25 mouse cellular contexts compared by ENCODE assay signal in the genomic region with DNA sequence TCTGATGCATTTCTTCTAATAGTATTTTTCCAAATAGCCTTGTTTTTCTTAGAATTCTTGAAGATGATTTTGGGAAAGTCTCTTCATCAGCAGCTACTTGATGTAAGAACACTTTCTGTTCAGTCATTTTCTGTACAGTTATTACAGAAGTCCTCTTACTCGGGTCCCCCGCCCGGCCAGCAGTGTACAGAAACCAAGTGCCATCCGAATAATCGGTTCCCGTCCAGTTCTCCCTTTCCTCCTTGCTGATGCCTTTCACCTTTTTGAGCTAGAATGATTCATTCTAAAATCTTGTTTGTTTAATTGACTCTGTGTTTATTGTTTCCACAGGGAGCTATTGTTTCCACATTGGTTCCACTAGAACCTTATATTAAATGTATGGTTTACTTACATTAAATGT. TPM values are rescaled to one million over a fixed set of nuclear protein-coding genes. Genes with fewer than 3 reads are reported as not detected.
A peak's percentile ranks its signal among the peaks of the same experiment; 100 is the strongest.
DNase-seq lines count a peak whose midpoint lies in the region; ATAC-seq and TF ChIP-seq lines count a peak whose summit lies in the region.
"Had no signal": no experiment of that assay in that cellular context is flagged by ENCODE, and none has a peak within 500 bp of the region (broad histone marks: within the 10 kb centered on the region; RNA-seq: fewer than 3 reads in every experiment).

No protein-coding gene starts in this region.

- no peak for ATAC-seq in megakaryocyte, adult 5-6 weeks (ENCODE audit: poor library complexity, severe bottlenecking)
- ATAC-seq in G1E (ENCODE audit: extremely low read depth, insufficient number of reproducible peaks, low FRiP score, poor library complexity, severe bottlenecking) = no peak
- ATAC-seq in liver, embryonic 15.5 days (ENCODE audit: insufficient read depth) = no peak
- no peak for ATAC-seq in intestine, postnatal 0 days
- no peak for ATAC-seq in lung, postnatal 0 days
- ATAC-seq: forebrain, embryonic 16.5 days; midbrain, embryonic 16.5 days had no signal

- H3K36me3 ChIP-seq in megakaryocyte, embryonic 14.5 days (replicated peaks; ENCODE audit: low read length) = peaks cover 22% of the 10 kb centered on the region
- peaks cover 22% of the 10 kb centered on the region for H3K36me3 ChIP-seq in G1E (replicated peaks)
- no peaks in the 10 kb centered on the region; the same call in 1 of the 2 replicates for H3K36me3 ChIP-seq in liver, embryonic 15.5 days (replicated peaks)
- no peaks in the 10 kb centered on the region for H3K36me3 ChIP-seq in intestine, postnatal 0 days (ENCODE audit: control insufficient read depth, insufficient read depth)
- no peaks in the 10 kb centered on the region for H3K36me3 ChIP-seq in lung, postnatal 0 days (ENCODE audit: insufficient read depth, low read length)
- H3K36me3 ChIP-seq: embryonic facial prominence, embryonic 10.5 days; embryonic facial prominence, embryonic 15.5 days; kidney, embryonic 15.5 days; limb, embryonic 12.5 days; midbrain, embryonic 10.5 days had no signal

- DNase-seq in G1E (ENCODE audit: low spot score) (no peak), liver (peak; percentile 50)
- DNase-seq in cerebellum, adult 2 months = no peak
- no peak for DNase-seq in lung, postnatal 0 days (ENCODE audit: low spot score)
- DNase-seq: adrenal gland, postnatal 36 days; cerebellum, adult 18-20 months; cerebellum, postnatal 25 days; kidney, adult 18-20 months; kidney, postnatal 25 days; lung, adult 18-20 months; lung, postnatal 10 days; right cerebral cortex, postnatal 25 days had no signal

- H3K4me2 ChIP-seq in liver, embryonic 15.5 days = peak overlapping the region; percentile 62
- no peak overlapping the region for H3K4me2 ChIP-seq in intestine, postnatal 0 days (replicated peaks; ENCODE audit: low read depth)
- H3K4me2 ChIP-seq in lung, postnatal 0 days (replicated peaks; ENCODE audit: low read depth, low read length) = no peak overlapping the region
- H3K4me2 ChIP-seq: embryonic facial prominence, embryonic 15.5 days; hindbrain, embryonic 14.5 days; kidney, embryonic 15.5 days; limb, embryonic 12.5 days had no signal

- peak overlapping the region; percentile 39 for H3K9ac ChIP-seq in liver, embryonic 15.5 days
- no peak overlapping the region for H3K9ac ChIP-seq in intestine, postnatal 0 days (ENCODE audit: low read depth, low read length)
- no peak overlapping the region for H3K9ac ChIP-seq in lung, postnatal 0 days (replicated peaks; ENCODE audit: low read depth)
- H3K9ac ChIP-seq: embryonic facial prominence, embryonic 15.5 days; hindbrain, embryonic 14.5 days; kidney, embryonic 15.5 days; limb, embryonic 12.5 days had no signal

- 46% methylated on average over 6 of the region's 6 CpGs for WGBS in liver, embryonic 15.5 days (ENCODE audit: insufficient replicate concordance)
- 89% methylated on average over 6 of the region's 6 CpGs for WGBS in cerebellum, adult 2 months
- WGBS in intestine, postnatal 0 days = 84% methylated on average over 6 of the region's 6 CpGs
- 71% methylated on average over 6 of the region's 6 CpGs for WGBS in lung, postnatal 0 days

- TF ChIP-seq EP300 in lung, postnatal 0 days (IDR thresholded peaks at IDR 0.05) = no peak

- TF ChIP-seq CTCF in G1E (IDR thresholded peaks at IDR 0.05; ENCODE audit: low read depth, low read length) = no peak
- TF ChIP-seq CTCF in cerebellum, adult 2 months (IDR thresholded peaks at IDR 0.05; ENCODE audit: borderline replicate concordance, insufficient read depth, low read depth, low read length) = no peak
- TF ChIP-seq CTCF in intestine, postnatal 0 days (IDR thresholded peaks at IDR 0.05; ENCODE audit: low read depth) = no peak
- TF ChIP-seq CTCF in lung, postnatal 0 days (IDR thresholded peaks at IDR 0.05) = no peak

- H3K9me3 ChIP-seq in megakaryocyte, embryonic 14.5 days = no peaks in the 10 kb centered on the region
- no peaks in the 10 kb centered on the region for H3K9me3 ChIP-seq in G1E (replicated peaks)
- H3K9me3 ChIP-seq in liver, embryonic 15.5 days (replicated peaks) = no peaks in the 10 kb centered on the region
- no peaks in the 10 kb centered on the region for H3K9me3 ChIP-seq in intestine, postnatal 0 days (ENCODE audit: control insufficient read depth)
- no peaks in the 10 kb centered on the region for H3K9me3 ChIP-seq in lung, postnatal 0 days (ENCODE audit: low read length)
- H3K9me3 ChIP-seq: embryonic facial prominence, embryonic 10.5 days; embryonic facial prominence, embryonic 15.5 days; kidney, embryonic 15.5 days; limb, embryonic 12.5 days; midbrain, embryonic 10.5 days had no signal

- no peaks in the 10 kb centered on the region for H3K27me3 ChIP-seq in megakaryocyte, embryonic 14.5 days (replicated peaks)
- no peaks in the 10 kb centered on the region for H3K27me3 ChIP-seq in G1E (ENCODE audit: insufficient read depth, low read length)
- no peaks in the 10 kb centered on the region for H3K27me3 ChIP-seq in liver, embryonic 15.5 days
- H3K27me3 ChIP-seq in cerebellum, adult 2 months (ENCODE audit: control insufficient read depth, insufficient read depth, low read length) = no peaks in the 10 kb centered on the region
- no peaks in the 10 kb centered on the region for H3K27me3 ChIP-seq in intestine, postnatal 0 days (replicated peaks; ENCODE audit: control insufficient read depth, insufficient read depth, low read length)
- H3K27me3 ChIP-seq in lung, postnatal 0 days (replicated peaks; ENCODE audit: insufficient read depth, low read length) = no peaks in the 10 kb centered on the region
- H3K27me3 ChIP-seq: embryonic facial prominence, embryonic 15.5 days; kidney, embryonic 15.5 days; limb, embryonic 12.5 days had no signal

- peak overlapping the region; percentile 91 for H3K27ac ChIP-seq in liver, embryonic 15.5 days (replicated peaks)
- H3K27ac ChIP-seq in cerebellum, adult 2 months (ENCODE audit: insufficient read depth, low read length) = no peak overlapping the region
- H3K27ac ChIP-seq in intestine, postnatal 0 days (ENCODE audit: low read depth, low read length) = no peak overlapping the region
- no peak overlapping the region for H3K27ac ChIP-seq in lung, postnatal 0 days (ENCODE audit: low read length)
- H3K27ac ChIP-seq: embryonic facial prominence, embryonic 10.5 days; embryonic facial prominence, embryonic 15.5 days; hindbrain, embryonic 14.5 days; kidney, embryonic 15.5 days; left cerebral cortex, adult 2 months; limb, embryonic 12.5 days; midbrain, embryonic 10.5 days had no signal

- peaks cover 88% of the 10 kb centered on the region for H3K4me1 ChIP-seq in megakaryocyte, embryonic 14.5 days
- peaks cover 73% of the 10 kb centered on the region for H3K4me1 ChIP-seq in G1E (ENCODE audit: insufficient read depth, low read depth, low read length)
- peaks cover 70% of the 10 kb centered on the region for H3K4me1 ChIP-seq in liver, embryonic 15.5 days (replicated peaks)
- H3K4me1 ChIP-seq in cerebellum, adult 2 months (ENCODE audit: control insufficient read depth, insufficient read depth, low read length) = no peaks in the 10 kb centered on the region
- H3K4me1 ChIP-seq in intestine, postnatal 0 days (replicated peaks; ENCODE audit: control insufficient read depth, insufficient read depth, low read length) = 0 out of 2 replicates have a peak, but pooled peaks cover 4% of the 10 kb centered on the region
- peaks cover 8% of the 10 kb centered on the region; the same call in 1 of the 2 replicates for H3K4me1 ChIP-seq in lung, postnatal 0 days (ENCODE audit: insufficient read depth, low read depth, low read length)
- H3K4me1 ChIP-seq: embryonic facial prominence, embryonic 15.5 days; midbrain, embryonic 10.5 days had no signal

- peak overlapping the region; percentile 85 for H3K4me3 ChIP-seq in megakaryocyte, embryonic 14.5 days (replicated peaks)
- peak overlapping the region; percentile 28; the same call in 1 of the 2 replicates for H3K4me3 ChIP-seq in G1E (ENCODE audit: low read depth, low read length)
- H3K4me3 ChIP-seq in liver, embryonic 15.5 days (replicated peaks) = peak overlapping the region; percentile 21
- H3K4me3 ChIP-seq in cerebellum, adult 2 months (replicated peaks; ENCODE audit: insufficient read depth, low read depth, low read length) = no peak overlapping the region
- H3K4me3 ChIP-seq in intestine, postnatal 0 days (ENCODE audit: low read depth, low read length) = no peak overlapping the region
- no peak overlapping the region for H3K4me3 ChIP-seq in lung, postnatal 0 days (ENCODE audit: low read depth, low read length)
- H3K4me3 ChIP-seq: embryonic facial prominence, embryonic 10.5 days; embryonic facial prominence, embryonic 15.5 days; kidney, embryonic 15.5 days; left cerebral cortex, adult 2 months; limb, embryonic 12.5 days; midbrain, embryonic 10.5 days had no signal

- no peak for TF ChIP-seq POLR2A in cerebellum, adult 2 months (IDR thresholded peaks at IDR 0.05; ENCODE audit: borderline replicate concordance, insufficient read depth, low read length)

RNA-seq across cellular contexts. Expression of a gene that starts 49.4 kb away (rescaled TPM):
- polyA plus RNA-seq in megakaryocyte, embryonic 14.5 days (2012; ENCODE audit: insufficient read depth, low replicate concordance) = 3.9 and 4.4 TPM in 2 replicates
- total RNA-seq in megakaryocyte, adult 5-6 weeks (2015) = 31.4 and 38.6 TPM in 2 replicates
- 72.6 and 75.8 TPM in 2 replicates for total RNA-seq in megakaryocyte, adult 5-6 weeks (2017)
- 82.6 and 83.6 TPM in 2 replicates for total RNA-seq in G1E (2014; fragmentation: Nextera tagmentation)
- 101 and 110 TPM in 2 replicates for total RNA-seq in G1E (2017)
- 8.8 and 9.5 TPM in 2 replicates for polyA plus RNA-seq in G1E (2012)
- polyA plus RNA-seq in liver, embryonic 15.5 days (2015; fragmentation: Nextera tagmentation; extraction: Ambion mirVana) = 11.2 and 13.5 TPM in 2 replicates
- polyA plus RNA-seq in cerebellum, adult 2 months (2012; rRNA removed) = 27.8 and 28.4 TPM in 2 replicates
- polyA plus RNA-seq in intestine, postnatal 0 days (2015; fragmentation: Nextera tagmentation; extraction: Ambion mirVana) = 29.8 and 31.0 TPM in 2 replicates
- polyA plus RNA-seq in lung, postnatal 0 days (2015; fragmentation: Nextera tagmentation; extraction: Ambion mirVana) = 35.8 and 37.6 TPM in 2 replicates

RNA-seq across cellular contexts. Expression of a gene that starts 49.8 kb away (rescaled TPM):
- polyA plus RNA-seq in megakaryocyte, embryonic 14.5 days (2012; ENCODE audit: insufficient read depth, low replicate concordance) = 1.5 and 3.9 TPM in 2 replicates
- total RNA-seq in megakaryocyte, adult 5-6 weeks (2015) = 66.4 and 69.3 TPM in 2 replicates
- 138 and 142 TPM in 2 replicates for total RNA-seq in megakaryocyte, adult 5-6 weeks (2017)
- total RNA-seq in G1E (2014; fragmentation: Nextera tagmentation) = 77.0 and 79.0 TPM in 2 replicates
- 127 and 141 TPM in 2 replicates for total RNA-seq in G1E (2017)
- polyA plus RNA-seq in G1E (2012) = 4.7 and 6.3 TPM in 2 replicates
- 10.7 and 10.9 TPM in 2 replicates for polyA plus RNA-seq in liver, embryonic 15.5 days (2015; fragmentation: Nextera tagmentation; extraction: Ambion mirVana)
- polyA plus RNA-seq in cerebellum, adult 2 months (2012; rRNA removed) = 3.8 and 4.1 TPM in 2 replicates
- 19.2 and 20.0 TPM in 2 replicates for polyA plus RNA-seq in intestine, postnatal 0 days (2015; fragmentation: Nextera tagmentation; extraction: Ambion mirVana)
- polyA plus RNA-seq in lung, postnatal 0 days (2015; fragmentation: Nextera tagmentation; extraction: Ambion mirVana) = 21.0 and 25.7 TPM in 2 replicates

RNA-seq across cellular contexts. Expression of a gene that starts 56.7 kb away (rescaled TPM):
- 0.22 and 1.7 TPM in 2 replicates for polyA plus RNA-seq in megakaryocyte, embryonic 14.5 days (2012; ENCODE audit: insufficient read depth, low replicate concordance)
- total RNA-seq in megakaryocyte, adult 5-6 weeks (2015) = 99.6 and 121 TPM in 2 replicates
- 145 and 165 TPM in 2 replicates for total RNA-seq in megakaryocyte, adult 5-6 weeks (2017)
- total RNA-seq in G1E (2014; fragmentation: Nextera tagmentation) = 91.6 and 98.9 TPM in 2 replicates
- total RNA-seq in G1E (2017) = 216 and 228 TPM in 2 replicates
- 3.6 and 6.1 TPM in 2 replicates for polyA plus RNA-seq in G1E (2012)
- 31.6 and 34.0 TPM in 2 replicates for polyA plus RNA-seq in liver, embryonic 15.5 days (2015; fragmentation: Nextera tagmentation; extraction: Ambion mirVana)
- 40.3 and 41.0 TPM in 2 replicates for polyA plus RNA-seq in cerebellum, adult 2 months (2012; rRNA removed)
- polyA plus RNA-seq in intestine, postnatal 0 days (2015; fragmentation: Nextera tagmentation; extraction: Ambion mirVana) = 81.3 and 83.2 TPM in 2 replicates
- polyA plus RNA-seq in lung, postnatal 0 days (2015; fragmentation: Nextera tagmentation; extraction: Ambion mirVana) = 96.8 and 104 TPM in 2 replicates

Comparison
In these comparisons a context has a peak if more than half of its experiments do, and no peak if none do; other contexts are left out.
1. H3K4me3 ChIP-seq: peak in megakaryocyte, embryonic 14.5 days (single experiment), G1E (single experiment) and liver, embryonic 15.5 days (single experiment); none in cerebellum, adult 2 months (single experiment), intestine, postnatal 0 days (single experiment) and lung, postnatal 0 days (single experiment).